Mouse (Mus musculus) limb, embryonic 13.5 days (tissue): ENCODE measurements around the gene Ccr9. TPM values are rescaled to one million over a fixed set of nuclear protein-coding genes. Genes with fewer than 3 reads are reported as not detected.
"Not testable (repeated sequence)": the region's sequence is repeated elsewhere in the genome, so short reads cannot be mapped to it uniquely, and the experiment has no call there.

Experiments
- ATAC-seq: fragments of 200-750 bp; cut with Nextera tagmentation; 2 replicates; pipeline ENCODE4 v1.8.0; 2017; ENCODE audit warnings: low read depth, moderate number of reproducible peaks, moderate TSS enrichment; ENCODE audit not compliant: low FRiP score
- H3K27ac ChIP-seq: fragments of 300-500 bp; sonication (generic); 2 replicates; pipeline ENCODE4 v1.5.1; 2015; ENCODE audit warnings: inconsistent platforms, mild to moderate bottlenecking, moderate library complexity
- H3K27me3 ChIP-seq: fragments of 300-500 bp; sonication (generic); 2 replicates; pipeline ENCODE4 v1.6.1; 2015; ENCODE audit warnings: mild to moderate bottlenecking, inconsistent platforms
- H3K36me3 ChIP-seq: fragments of 300-500 bp; sonication (generic); 2 replicates; pipeline ENCODE4 v1.6.1; 2015; ENCODE audit warnings: inconsistent platforms, mild to moderate bottlenecking, moderate library complexity
- H3K4me1 ChIP-seq: fragments of 300-500 bp; sonication (generic); 2 replicates; pipeline ENCODE4 v1.6.1; 2015; ENCODE audit warnings: inconsistent platforms
- H3K4me2 ChIP-seq: fragments of 300-500 bp; sonication (generic); replicated peaks from 2 replicates; pipeline ENCODE4 v1.6.1; 2015; ENCODE audit warnings: inconsistent platforms, mild to moderate bottlenecking, moderate library complexity
- H3K4me3 ChIP-seq: fragments of 300-500 bp; sonication (generic); 2 replicates; pipeline ENCODE4 v1.5.1; 2015; ENCODE audit warnings: moderate library complexity, mild to moderate bottlenecking, inconsistent platforms
- H3K9ac ChIP-seq: fragments of 300-500 bp; sonication (generic); 2 replicates; pipeline ENCODE4 v1.6.1; 2015; ENCODE audit warnings: mild to moderate bottlenecking, inconsistent platforms
- H3K9me3 ChIP-seq: fragments of 300-500 bp; sonication (generic); 2 replicates; pipeline ENCODE4 v1.6.1; 2016; ENCODE audit warnings: inconsistent platforms
- WGBS: fragments of 180-500 bp; shearing (Covaris S2); methylation state at CpG from one replicate; pipeline ENCODE4 v1.1.7; 2015; 5-methylcytosine and 5-hydroxymethylcytosine counted together
- polyA plus RNA-seq: library from polyadenylated mRNA; unstranded; fragments of >200 nt; fragmentation: Nextera tagmentation; extraction: Ambion mirVana; gene quantifications from 2 replicates; pipeline ENCODE4 v1.2.1, GENCODE M21; 2015

Ccr9 gene
- polyA plus RNA-seq, 1 experiment from 2014 or later: 0.10 TPM

GRCm38 (mm10) chr9:123766996-123767395, 88.8 kb downstream of the Ccr9 start:
- Histone ChIP-seq H3K27ac (no peak overlapping the region), H3K4me3 (no peak overlapping the region), H3K4me2 (no peak overlapping the region), H3K9ac (no peak overlapping the region), H3K36me3 (no peaks in the 10 kb centered on the region), H3K27me3 (no peaks in the 10 kb centered on the region), H3K4me1 (no peaks in the 10 kb centered on the region), H3K9me3 (no peaks in the 10 kb centered on the region)
- WGBS: 92% methylated on average over 3 of the region's 3 CpGs
- no peak for ATAC-seq

DNA sequence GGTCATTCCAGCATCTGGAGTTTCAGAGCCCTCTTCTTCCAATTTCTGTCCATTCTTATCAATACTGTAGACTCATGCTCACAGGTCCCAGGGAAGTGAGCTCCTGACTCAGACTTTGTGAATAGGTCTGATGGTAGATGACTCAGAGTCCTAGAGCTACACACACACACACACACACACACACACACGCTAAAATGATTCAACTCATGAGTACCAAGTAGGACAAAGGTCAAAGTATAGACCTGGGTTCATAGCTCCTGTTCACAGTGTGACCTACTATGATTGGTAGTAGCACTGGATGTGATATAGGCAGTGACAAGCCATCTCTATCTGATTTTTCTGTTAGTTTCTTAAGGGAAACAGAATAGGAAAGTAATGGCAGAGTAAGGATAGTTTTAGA, 90.2 kb downstream of the Ccr9 start:
- no peak overlapping the region for H3K27ac ChIP-seq
- ATAC-seq: no peak
- no peak overlapping the region for H3K4me3 ChIP-seq
- no peak overlapping the region for H3K4me2 ChIP-seq
- H3K4me1 ChIP-seq: no peaks in the 10 kb centered on the region
- no peaks in the 10 kb centered on the region for H3K9me3 ChIP-seq
- no peak overlapping the region for H3K9ac ChIP-seq
- no peaks in the 10 kb centered on the region for H3K27me3 ChIP-seq
- WGBS: 72% methylated on average over 1 of the region's 1 CpGs
- no peaks in the 10 kb centered on the region for H3K36me3 ChIP-seq

- H3K4me3 ChIP-seq: no peak overlapping the region
- WGBS: 68% methylated on average over 6 of the region's 6 CpGs
- H3K27ac ChIP-seq: no peak overlapping the region
- no peak overlapping the region for H3K4me2 ChIP-seq
- no peak overlapping the region for H3K9ac ChIP-seq
- H3K4me1 ChIP-seq: no peaks in the 10 kb centered on the region
- H3K36me3 ChIP-seq: no peaks in the 10 kb centered on the region
- ATAC-seq: no peak
- no peaks in the 10 kb centered on the region for H3K27me3 ChIP-seq
- no peaks in the 10 kb centered on the region for H3K9me3 ChIP-seq
Measured at GRCm38 (mm10) chr9:123769532-123769931, 91.3 kb downstream of the Ccr9 start.

GRCm38 (mm10) chr9:123773299-123773698, 95.1 kb downstream of the Ccr9 start:
- not testable (repeated sequence) for H3K27me3 ChIP-seq, H3K4me2 ChIP-seq, H3K4me1 ChIP-seq, H3K27ac ChIP-seq, ATAC-seq, H3K36me3 ChIP-seq, H3K9ac ChIP-seq, H3K9me3 ChIP-seq, H3K4me3 ChIP-seq
- 48% methylated on average over 2 of the region's 2 CpGs for WGBS

DNA sequence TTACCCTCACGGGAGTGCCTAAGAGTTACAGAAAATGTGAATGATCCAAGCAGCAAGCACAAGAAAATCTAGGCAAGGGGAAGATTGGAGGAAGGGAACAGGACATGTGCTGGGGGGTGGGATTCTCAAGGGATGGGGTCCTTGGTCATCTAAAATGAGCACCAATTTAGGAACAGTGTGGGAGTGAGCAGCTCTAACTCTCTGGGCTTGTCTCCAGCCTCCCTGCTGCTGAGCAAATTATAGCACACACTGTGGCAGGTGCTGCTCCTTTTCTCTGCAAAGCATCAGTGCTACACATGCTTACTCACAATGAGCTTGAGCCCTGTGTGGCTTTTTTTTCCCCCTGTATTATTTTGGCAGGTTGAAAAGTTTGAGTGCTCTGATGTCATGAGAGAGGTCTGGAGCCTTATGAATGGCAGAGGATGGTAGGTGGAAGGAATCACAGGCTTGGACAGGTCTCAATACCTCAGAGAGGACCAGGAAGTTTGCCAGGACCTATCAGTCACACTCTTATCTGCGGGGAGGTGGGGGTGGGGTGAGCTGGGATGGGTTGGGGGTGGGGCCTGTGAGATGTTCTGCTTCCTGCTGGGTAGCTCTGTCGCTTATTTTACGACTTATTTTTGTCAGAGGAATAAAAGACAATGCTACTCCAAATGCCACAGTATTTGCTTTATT, 110.8 kb downstream of the Ccr9 start:
- H3K4me1 ChIP-seq: no peaks in the 10 kb centered on the region
- H3K4me2 ChIP-seq: no peak overlapping the region
- 67% methylated on average over 4 of the region's 4 CpGs for WGBS
- H3K9me3 ChIP-seq: peaks cover 4% of the 10 kb centered on the region
- H3K4me3 ChIP-seq: no peak overlapping the region
- no peak for ATAC-seq
- H3K27ac ChIP-seq: no peak overlapping the region
- H3K36me3 ChIP-seq: peaks cover 60% of the 10 kb centered on the region
- H3K27me3 ChIP-seq: no peaks in the 10 kb centered on the region
- no peak overlapping the region for H3K9ac ChIP-seq

DNA sequence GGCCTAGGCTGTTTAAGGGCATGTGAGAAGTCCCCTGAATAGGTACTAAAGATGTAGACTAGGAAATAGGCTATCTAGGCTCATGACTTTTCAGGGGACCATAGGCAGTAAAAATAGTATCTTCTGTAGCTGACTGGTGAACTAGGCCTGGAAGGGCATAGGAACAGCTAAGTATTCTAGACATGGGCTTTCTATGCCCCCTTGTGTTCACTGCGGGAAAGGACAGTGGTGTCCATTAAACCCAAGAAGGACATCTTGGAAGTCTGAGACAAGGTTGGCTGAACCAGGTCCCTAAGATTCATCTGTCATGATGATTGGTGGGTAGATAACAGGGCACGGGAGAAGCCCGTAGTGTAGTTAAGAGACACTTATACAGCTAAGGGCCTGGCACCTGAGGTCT, 117.9 kb downstream of the Ccr9 start:
- Histone ChIP-seq H3K4me3 (no peak overlapping the region), H3K9me3 (no peaks in the 10 kb centered on the region), H3K27me3 (no peaks in the 10 kb centered on the region), H3K27ac (no peak overlapping the region), H3K4me1 (no peaks in the 10 kb centered on the region), H3K9ac (no peak overlapping the region), H3K4me2 (no peak overlapping the region), H3K36me3 (peaks cover 69% of the 10 kb centered on the region)
- 64% methylated on average over 3 of the region's 3 CpGs for WGBS
- no peak for ATAC-seq

DNA sequence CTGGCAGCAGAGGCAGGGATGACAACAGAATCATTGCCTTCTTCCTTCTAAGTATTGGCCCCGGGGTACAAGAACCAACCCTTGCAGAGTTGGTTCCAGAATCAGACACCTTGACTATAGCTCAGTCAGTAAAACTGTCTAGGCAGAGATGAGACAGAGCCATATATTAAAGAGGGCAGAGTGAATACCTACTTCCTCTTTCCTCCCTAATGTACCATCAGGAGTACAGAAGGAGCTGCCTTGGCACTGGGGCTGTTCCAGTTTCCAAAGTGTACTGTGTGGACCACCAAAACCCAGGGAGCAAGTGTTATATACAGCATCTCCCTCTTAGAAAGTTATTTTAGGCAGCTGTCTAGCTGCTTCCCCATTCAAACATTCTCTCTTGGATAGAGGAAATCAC, 123.3 kb downstream of the Ccr9 start:
- no peak overlapping the region for H3K9ac ChIP-seq
- no peak overlapping the region for H3K4me3 ChIP-seq
- H3K9me3 ChIP-seq: no peaks in the 10 kb centered on the region
- no peak for ATAC-seq
- no peaks in the 10 kb centered on the region for H3K4me1 ChIP-seq
- H3K36me3 ChIP-seq: peaks cover 46% of the 10 kb centered on the region
- WGBS: 83% methylated on average over 1 of the region's 1 CpGs
- H3K27me3 ChIP-seq: no peaks in the 10 kb centered on the region
- no peak overlapping the region for H3K27ac ChIP-seq
- H3K4me2 ChIP-seq: no peak overlapping the region

DNA sequence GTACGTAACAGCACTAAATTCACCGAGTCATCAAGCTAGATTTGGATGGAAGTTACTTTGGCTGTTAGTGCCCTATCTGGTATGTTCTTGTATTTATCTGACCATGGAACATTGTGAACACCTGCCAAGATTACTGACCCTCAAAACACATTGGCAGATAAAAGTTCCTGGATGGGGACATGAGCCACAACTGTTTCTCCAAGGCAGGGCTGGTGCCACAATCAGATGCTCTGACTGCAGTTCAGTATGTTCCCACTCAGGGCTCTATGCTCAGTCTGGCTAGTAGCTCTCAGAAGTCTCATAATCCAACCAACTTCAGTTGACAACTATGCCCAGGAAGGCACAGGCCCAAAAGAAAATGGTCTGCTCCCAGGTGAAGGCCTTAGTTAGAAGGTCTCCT, 124.2 kb downstream of the Ccr9 start:
- 94% methylated on average over 2 of the region's 2 CpGs for WGBS
- Histone ChIP-seq H3K27me3 (no peaks in the 10 kb centered on the region), H3K4me3 (no peak overlapping the region), H3K4me2 (no peak overlapping the region), H3K27ac (no peak overlapping the region), H3K9me3 (no peaks in the 10 kb centered on the region), H3K9ac (no peak overlapping the region), H3K36me3 (peaks cover 42% of the 10 kb centered on the region), H3K4me1 (no peaks in the 10 kb centered on the region)
- no peak for ATAC-seq

DNA sequence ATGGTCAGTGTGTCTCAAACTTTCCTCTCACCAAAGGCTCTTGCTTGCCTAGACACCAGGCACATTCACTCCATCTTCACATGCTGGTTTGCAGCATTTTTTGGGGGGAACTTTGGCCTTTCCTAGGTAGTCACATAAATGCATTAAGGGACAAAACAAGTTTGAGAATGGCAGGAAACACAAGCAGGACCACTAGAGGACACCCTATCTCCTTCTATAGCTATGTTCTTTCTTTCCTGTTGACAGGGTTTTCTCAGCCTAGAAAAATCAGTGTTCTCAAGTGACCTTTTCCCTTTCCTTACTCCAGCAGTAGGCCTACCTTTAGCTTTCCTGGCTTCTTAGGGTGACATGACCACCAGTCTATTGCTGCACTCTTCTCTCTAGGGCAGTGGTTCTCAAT, 124.7 kb downstream of the Ccr9 start:
- Histone ChIP-seq H3K9me3 (no peaks in the 10 kb centered on the region), H3K9ac (no peak overlapping the region), H3K36me3 (peaks cover 37% of the 10 kb centered on the region), H3K27me3 (no peaks in the 10 kb centered on the region), H3K4me1 (no peaks in the 10 kb centered on the region), H3K4me3 (no peak overlapping the region), H3K4me2 (no peak overlapping the region), H3K27ac (no peak overlapping the region)
- ATAC-seq: no peak

DNA sequence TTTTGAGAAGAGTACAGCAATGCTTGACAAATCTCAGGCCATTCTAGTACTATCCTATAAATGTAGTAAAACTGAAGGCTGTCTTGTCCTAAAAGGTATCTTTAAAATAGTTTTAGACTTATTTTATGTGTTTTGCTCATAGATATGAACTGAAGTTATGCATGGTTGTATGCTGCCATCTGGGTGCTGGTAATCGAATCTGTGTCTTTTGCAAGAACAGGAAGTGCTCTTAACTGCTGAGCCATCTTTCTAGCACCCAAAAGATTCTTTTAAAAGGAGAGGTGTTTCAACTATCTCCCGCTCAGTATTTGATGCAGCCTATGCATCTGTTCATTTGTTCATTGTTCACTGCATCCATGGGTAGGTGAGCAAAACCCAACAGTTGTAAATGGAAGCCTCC, 127.0 kb downstream of the Ccr9 start:
- no peak for ATAC-seq
- Histone ChIP-seq H3K4me3 (no peak overlapping the region), H3K9ac (no peak overlapping the region), H3K4me2 (no peak overlapping the region), H3K27me3 (no peaks in the 10 kb centered on the region), H3K36me3 (peaks cover 44% of the 10 kb centered on the region), H3K9me3 (no peaks in the 10 kb centered on the region), H3K27ac (no peak overlapping the region), H3K4me1 (no peaks in the 10 kb centered on the region)
- WGBS: 90% methylated on average over 2 of the region's 2 CpGs

GRCm38 (mm10) chr9:123806267-123806666, 128.0 kb downstream of the Ccr9 start, which contains the start of gene Cxcr6:
Gene Cxcr6, plus strand, starts transcription at chr9:123806475.
- no peak within 1 kb of the TSS for H3K4me2 ChIP-seq

DNA sequence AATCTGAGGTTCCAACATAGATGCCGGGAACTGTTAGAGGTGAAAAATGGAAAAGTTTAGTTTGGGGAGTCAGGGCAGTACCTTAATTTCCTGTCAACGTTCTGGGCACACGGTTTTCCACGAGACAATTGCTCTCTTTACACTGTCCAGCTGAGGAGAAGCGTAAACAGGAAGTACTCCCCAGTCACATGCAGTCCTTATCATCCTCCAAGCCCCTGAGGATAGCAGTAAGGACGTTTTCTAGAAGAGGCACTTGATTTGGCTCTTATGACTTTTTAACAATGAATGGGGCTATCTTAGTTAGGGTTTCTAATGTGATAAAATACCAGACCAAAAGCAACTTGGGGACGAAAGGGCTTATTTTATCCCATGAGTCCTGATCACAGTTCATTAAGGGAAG, 130.3 kb downstream of the Ccr9 start:
- Histone ChIP-seq H3K36me3 (peaks cover 52% of the 10 kb centered on the region), H3K9ac (no peak overlapping the region), H3K4me1 (no peaks in the 10 kb centered on the region), H3K27ac (no peak overlapping the region), H3K4me3 (no peak overlapping the region), H3K9me3 (no peaks in the 10 kb centered on the region), H3K27me3 (no peaks in the 10 kb centered on the region), H3K4me2 (no peak overlapping the region)
- ATAC-seq: no peak
- 69% methylated on average over 7 of the region's 7 CpGs for WGBS

More at GRCm38 (mm10) chr9:123806267-123806666, 128.0 kb downstream of the Ccr9 start, which contains the start of gene Cxcr6:
- H3K27me3 ChIP-seq: no peaks in the 10 kb centered on the region
- peaks cover 44% of the 10 kb centered on the region for H3K36me3 ChIP-seq
- no peak within 1 kb of the TSS for H3K4me3 ChIP-seq
- H3K9me3 ChIP-seq: no peaks in the 10 kb centered on the region
- no peak for ATAC-seq
- H3K9ac ChIP-seq: no peak within 1 kb of the TSS
- 83% methylated on average over 5 of the region's 5 CpGs for WGBS
- H3K4me1 ChIP-seq: no peaks in the 10 kb centered on the region
- H3K27ac ChIP-seq: no peak within 1 kb of the TSS

DNA sequence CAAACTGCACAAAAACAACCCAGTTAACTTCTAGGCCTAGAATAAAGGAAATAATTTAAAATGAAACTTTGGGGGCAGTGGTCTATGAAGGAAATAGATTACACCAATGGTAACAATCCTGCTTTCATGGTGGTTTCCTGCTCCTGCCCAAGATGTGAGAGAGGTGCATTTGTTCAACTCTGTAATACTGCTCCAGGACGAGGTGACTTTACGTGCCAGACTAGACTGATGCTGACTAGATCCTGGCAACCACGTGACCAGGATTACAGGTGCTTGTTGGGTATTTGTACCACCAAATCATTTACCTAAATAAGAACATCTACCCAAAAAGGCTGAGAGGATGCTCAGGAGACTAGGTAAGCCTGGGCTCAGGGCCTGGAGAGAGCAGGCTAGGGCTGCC, 133.6 kb downstream of the Ccr9 start:
- no peak overlapping the region for H3K4me3 ChIP-seq
- H3K9me3 ChIP-seq: no peaks in the 10 kb centered on the region
- no peak overlapping the region for H3K9ac ChIP-seq
- H3K4me1 ChIP-seq: no peaks in the 10 kb centered on the region; the same call in 1 of the 2 replicates
- no peaks in the 10 kb centered on the region for H3K27me3 ChIP-seq
- H3K4me2 ChIP-seq: no peak overlapping the region
- ATAC-seq: no peak
- 92% methylated on average over 3 of the region's 3 CpGs for WGBS
- H3K36me3 ChIP-seq: peaks cover 67% of the 10 kb centered on the region
- no peak overlapping the region for H3K27ac ChIP-seq
